Mouse (Mus musculus): Measurements from ENCODE around the gene Trub2.

- no peak for TF ChIP-seq POLR2A (IDR thresholded peaks at IDR 0.05; ENCODE audit: insufficient read depth, low read length)
- no peak for TF ChIP-seq CTCF (IDR thresholded peaks at IDR 0.05; ENCODE audit: low read depth, low read length)
Measured at GRCm38 (mm10) chr2:29767976-29768709, 20.2 kb downstream of the Trub2 start.
